19 mouse cellular contexts compared by ENCODE assay signal in the genomic region with DNA sequence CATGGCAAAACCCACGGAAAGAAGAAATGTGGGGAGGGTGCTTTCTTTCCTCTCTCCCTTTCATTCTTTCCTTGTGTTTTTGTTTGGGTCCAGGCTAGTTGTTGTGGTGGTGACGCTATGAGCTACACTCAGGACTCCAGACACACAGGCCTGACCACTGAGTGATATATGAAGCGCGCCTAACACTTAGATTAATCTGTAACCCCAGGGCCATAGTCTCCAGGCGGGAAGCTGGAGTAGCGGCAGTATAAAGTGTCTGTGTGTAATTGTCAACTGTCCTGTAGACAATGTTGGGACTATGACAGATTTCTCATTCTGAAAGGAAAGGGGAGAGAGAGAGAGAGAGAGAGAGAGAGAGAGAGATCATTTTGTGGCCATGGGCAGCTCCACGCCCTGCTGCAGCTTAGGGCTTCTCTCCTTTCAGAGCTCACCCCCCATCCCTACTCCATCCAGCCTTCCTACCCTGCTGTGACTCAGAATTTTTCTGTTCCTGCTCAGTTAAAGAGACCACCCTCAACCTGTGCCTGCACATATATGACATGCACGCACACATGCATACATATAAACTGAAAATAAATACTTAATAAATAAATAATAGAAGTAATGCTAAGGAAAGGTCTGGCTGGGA.
DNase-seq lines count a peak whose midpoint lies in the region; ATAC-seq lines count a peak whose summit lies in the region.
"Had no signal": no experiment of that assay in that cellular context is flagged by ENCODE, and none has a peak within 500 bp of the region (broad histone marks: within the 10 kb centered on the region; RNA-seq: fewer than 3 reads in every experiment).

No protein-coding gene starts in this region.

- intact Hi-C loops in gastrocnemius, postnatal 36 days (cut with DNase I): no loop called here

- H3K9ac ChIP-seq in neural tube, embryonic 11.5 days (ENCODE audit: low read length): no peak overlapping the region
- no peak overlapping the region for H3K9ac ChIP-seq in neural tube, embryonic 15.5 days (replicated peaks)
- H3K9ac ChIP-seq in hindbrain, embryonic 13.5 days: no peak overlapping the region
- H3K9ac ChIP-seq in neural tube, embryonic 13.5 days: no peak overlapping the region
- H3K9ac ChIP-seq: forebrain, embryonic 12.5 days; heart, embryonic 15.5 days had no signal

- H3K4me1 ChIP-seq in neural tube, embryonic 11.5 days (ENCODE audit: control insufficient read depth, insufficient read depth, low read length): peaks cover 23% of the 10 kb centered on the region
- 0 out of 2 replicates have a peak, but pooled peaks cover 3% of the 10 kb centered on the region for H3K4me1 ChIP-seq in neural tube, embryonic 15.5 days
- H3K4me1 ChIP-seq in hindbrain, embryonic 13.5 days (replicated peaks): peaks cover 22% of the 10 kb centered on the region
- H3K4me1 ChIP-seq in neural tube, embryonic 13.5 days (replicated peaks): peaks cover 44% of the 10 kb centered on the region

- no peaks in the 10 kb centered on the region for H3K9me3 ChIP-seq in neural tube, embryonic 11.5 days (ENCODE audit: control insufficient read depth, low read length)
- no peaks in the 10 kb centered on the region for H3K9me3 ChIP-seq in neural tube, embryonic 15.5 days (replicated peaks)
- H3K9me3 ChIP-seq in hindbrain, embryonic 13.5 days: no peaks in the 10 kb centered on the region
- no peaks in the 10 kb centered on the region for H3K9me3 ChIP-seq in neural tube, embryonic 13.5 days
- H3K9me3 ChIP-seq: forebrain, embryonic 12.5 days; heart, embryonic 15.5 days had no signal

- no peak overlapping the region for H3K27ac ChIP-seq in neural tube, embryonic 11.5 days (ENCODE audit: low read depth, low read length)
- no peak overlapping the region for H3K27ac ChIP-seq in neural tube, embryonic 15.5 days (replicated peaks)
- H3K27ac ChIP-seq in hindbrain, embryonic 13.5 days: no peak overlapping the region; the same call in 1 of the 2 replicates
- peak overlapping the region; percentile 52; the same call in 1 of the 2 replicates for H3K27ac ChIP-seq in neural tube, embryonic 13.5 days (replicated peaks)
- H3K27ac ChIP-seq: forebrain, embryonic 12.5 days; heart, embryonic 15.5 days; kidney, postnatal 0 days had no signal

- no peak overlapping the region for H3K4me3 ChIP-seq in neural tube, embryonic 11.5 days (ENCODE audit: low read depth, low read length)
- no peak overlapping the region for H3K4me3 ChIP-seq in neural tube, embryonic 15.5 days (replicated peaks)
- H3K4me3 ChIP-seq in hindbrain, embryonic 13.5 days: no peak overlapping the region
- H3K4me3 ChIP-seq in neural tube, embryonic 13.5 days: no peak overlapping the region
- H3K4me3 ChIP-seq: forebrain, embryonic 12.5 days; heart, embryonic 15.5 days had no signal

- DNase-seq in heart, adult 11 months: peak; percentile 14
- DNase-seq in heart, adult 18-20 months: no peak
- peak; percentile 50 for DNase-seq in neural tube, embryonic 11.5 days (ENCODE audit: low spot score)
- DNase-seq in left cerebral cortex, adult 9 months (ENCODE audit: low spot score in 2 of 2): no peak
- DNase-seq in gastrocnemius, postnatal 36 days: no peak
- DNase-seq: adrenal gland, postnatal 10 days; cerebellum, adult 9-11 months; liver; lung, postnatal 10 days; thymus, postnatal 4 days had no signal

- 31% methylated on average over 8 of the region's 8 CpGs for WGBS in neural tube, embryonic 11.5 days
- WGBS in neural tube, embryonic 15.5 days: 40% methylated on average over 8 of the region's 8 CpGs
- WGBS in hindbrain, embryonic 13.5 days: 43% methylated on average over 8 of the region's 8 CpGs
- 19% methylated on average over 8 of the region's 8 CpGs for WGBS in neural tube, embryonic 13.5 days

- H3K27me3 ChIP-seq in neural tube, embryonic 11.5 days (ENCODE audit: control insufficient read depth, insufficient read depth, low read length): no peaks in the 10 kb centered on the region
- H3K27me3 ChIP-seq in neural tube, embryonic 15.5 days (replicated peaks): no peaks in the 10 kb centered on the region
- no peaks in the 10 kb centered on the region for H3K27me3 ChIP-seq in hindbrain, embryonic 13.5 days
- H3K27me3 ChIP-seq in neural tube, embryonic 13.5 days: no peaks in the 10 kb centered on the region
- H3K27me3 ChIP-seq: forebrain, embryonic 12.5 days; heart, embryonic 15.5 days; Patski had no signal

- H3K4me2 ChIP-seq in neural tube, embryonic 11.5 days (ENCODE audit: low read depth): no peak overlapping the region
- no peak overlapping the region for H3K4me2 ChIP-seq in neural tube, embryonic 15.5 days
- no peak overlapping the region for H3K4me2 ChIP-seq in hindbrain, embryonic 13.5 days
- no peak overlapping the region for H3K4me2 ChIP-seq in neural tube, embryonic 13.5 days
- H3K4me2 ChIP-seq: forebrain, embryonic 12.5 days; heart, embryonic 15.5 days had no signal

- peak; percentile 95 for ATAC-seq in neural tube, embryonic 11.5 days (ENCODE audit: insufficient read depth, low FRiP score, low TSS enrichment)
- ATAC-seq in neural tube, embryonic 15.5 days (ENCODE audit: low FRiP score): no peak
- peak; percentile 40; the same call in 1 of the 2 replicates for ATAC-seq in hindbrain, embryonic 13.5 days (ENCODE audit: low FRiP score)
- peak; percentile 41; the same call in 1 of the 2 replicates for ATAC-seq in neural tube, embryonic 13.5 days (ENCODE audit: low read depth)
- ATAC-seq: intestine, embryonic 16.5 days; midbrain, embryonic 16.5 days; Patski had no signal

- no peaks in the 10 kb centered on the region for H3K36me3 ChIP-seq in neural tube, embryonic 11.5 days (ENCODE audit: control insufficient read depth, insufficient read depth, low read length)
- H3K36me3 ChIP-seq in neural tube, embryonic 15.5 days: no peaks in the 10 kb centered on the region
- H3K36me3 ChIP-seq in hindbrain, embryonic 13.5 days: no peaks in the 10 kb centered on the region
- no peaks in the 10 kb centered on the region for H3K36me3 ChIP-seq in neural tube, embryonic 13.5 days
- H3K36me3 ChIP-seq: forebrain, embryonic 12.5 days; heart, embryonic 15.5 days had no signal

Comparison
In these comparisons a context has a peak if more than half of its experiments do, and no peak if none do; other contexts are left out.
1. DNase-seq: peak in heart, adult 11 months (single experiment) and neural tube, embryonic 11.5 days (single experiment); none in heart, adult 18-20 months (0 of 2), left cerebral cortex, adult 9 months (0 of 2) and gastrocnemius, postnatal 36 days (0 of 2).